10 mouse cellular contexts compared by ENCODE assay signal in the genomic region with DNA sequence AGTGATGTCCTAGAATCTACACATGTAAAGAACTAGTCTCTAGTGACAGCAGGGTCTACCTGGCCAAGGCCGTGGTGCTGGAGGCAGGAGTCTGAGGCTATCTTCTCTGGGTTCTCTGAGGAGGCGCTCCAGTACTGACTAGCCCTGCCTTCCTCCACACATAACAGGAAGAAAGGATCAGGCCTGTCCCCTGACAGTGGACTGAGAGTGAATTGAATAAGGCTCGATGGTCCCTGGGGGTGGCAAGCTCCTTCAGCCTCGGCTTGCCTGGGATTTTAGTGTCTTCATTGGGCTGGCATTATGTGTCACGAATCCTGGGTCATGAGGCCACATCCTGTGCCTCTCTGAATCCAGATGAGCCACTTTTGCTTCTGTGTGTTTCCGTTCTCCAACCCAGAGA. TPM values are rescaled to one million over a fixed set of nuclear protein-coding genes. Genes with fewer than 3 reads are reported as not detected.
DNase-seq lines count a peak whose midpoint lies in the region; ATAC-seq lines count a peak whose summit lies in the region.
"Had no signal": no experiment of that assay in that cellular context is flagged by ENCODE, and none has a peak within 500 bp of the region (broad histone marks: within the 10 kb centered on the region; RNA-seq: fewer than 3 reads in every experiment).

No protein-coding gene starts in this region.

- peak overlapping the region; percentile 24; the same call in 1 of the 2 replicates for H3K4me2 ChIP-seq in heart, embryonic 14.5 days (ENCODE audit: low read length)
- no peak overlapping the region for H3K4me2 ChIP-seq in lung, embryonic 16.5 days (ENCODE audit: low read depth, low read length)
- H3K4me2 ChIP-seq in intestine, embryonic 15.5 days (replicated peaks): no peak overlapping the region
- no peak overlapping the region for H3K4me2 ChIP-seq in stomach, embryonic 14.5 days (replicated peaks; ENCODE audit: low read depth, low read length)

- no peaks in the 10 kb centered on the region for H3K36me3 ChIP-seq in heart, embryonic 14.5 days (ENCODE audit: control insufficient read depth, insufficient read depth, low read length)
- no peaks in the 10 kb centered on the region for H3K36me3 ChIP-seq in lung, embryonic 16.5 days (ENCODE audit: control insufficient read depth, insufficient read depth, low read length)
- no peaks in the 10 kb centered on the region for H3K36me3 ChIP-seq in intestine, embryonic 15.5 days
- H3K36me3 ChIP-seq in stomach, embryonic 14.5 days (ENCODE audit: control insufficient read depth, insufficient read depth, low read length): no peaks in the 10 kb centered on the region

- peaks cover 46 to 50% of the 10 kb centered on the region in 2 experiments for H3K4me1 ChIP-seq in heart, embryonic 14.5 days (ENCODE audit: control insufficient read depth in 2 of 2, insufficient read depth in 2 of 2, low read length in 2 of 2)
- peaks cover 44% of the 10 kb centered on the region for H3K4me1 ChIP-seq in lung, embryonic 16.5 days (replicated peaks; ENCODE audit: control insufficient read depth, insufficient read depth, low read length)
- peaks cover 70% of the 10 kb centered on the region for H3K4me1 ChIP-seq in intestine, embryonic 15.5 days (replicated peaks)
- H3K4me1 ChIP-seq in stomach, embryonic 14.5 days (ENCODE audit: control insufficient read depth, insufficient read depth, low read length): peaks cover 61% of the 10 kb centered on the region

- no peaks in the 10 kb centered on the region for H3K9me3 ChIP-seq in heart, embryonic 14.5 days (ENCODE audit: control insufficient read depth, low read length)
- H3K9me3 ChIP-seq in lung, embryonic 16.5 days (ENCODE audit: control insufficient read depth, low read length): no peaks in the 10 kb centered on the region
- H3K9me3 ChIP-seq in intestine, embryonic 15.5 days: no peaks in the 10 kb centered on the region
- H3K9me3 ChIP-seq in stomach, embryonic 14.5 days (ENCODE audit: control insufficient read depth, low read depth, low read length): no peaks in the 10 kb centered on the region

- H3K27ac ChIP-seq in heart, embryonic 14.5 days (replicated peaks in 1 of 2; ENCODE audit: control insufficient read depth in 1 of 2, insufficient read depth in 1 of 2, low read depth in 2 of 2, low read length in 2 of 2): peak overlapping the region; percentile 72 to 84
- peak overlapping the region; percentile 84 for H3K27ac ChIP-seq in lung, embryonic 16.5 days (ENCODE audit: low read length)
- peak overlapping the region; percentile 92 for H3K27ac ChIP-seq in intestine, embryonic 15.5 days
- H3K27ac ChIP-seq in stomach, embryonic 14.5 days (ENCODE audit: low read length): peak overlapping the region; percentile 86

- H3K9ac ChIP-seq in heart, embryonic 14.5 days (ENCODE audit: low read length): no peak overlapping the region
- H3K9ac ChIP-seq in lung, embryonic 16.5 days (ENCODE audit: low read length): peak overlapping the region; percentile 0; the same call in 1 of the 2 replicates
- no peak overlapping the region; the same call in 1 of the 2 replicates for H3K9ac ChIP-seq in intestine, embryonic 15.5 days
- H3K9ac ChIP-seq in stomach, embryonic 14.5 days (replicated peaks; ENCODE audit: low read depth, low read length): no peak overlapping the region

- H3K27me3 ChIP-seq in heart, embryonic 14.5 days (ENCODE audit: control insufficient read depth, insufficient read depth, low read length): no peaks in the 10 kb centered on the region
- H3K27me3 ChIP-seq in lung, embryonic 16.5 days (ENCODE audit: control insufficient read depth, insufficient read depth, low read depth, low read length): no peaks in the 10 kb centered on the region
- H3K27me3 ChIP-seq in intestine, embryonic 15.5 days (replicated peaks): no peaks in the 10 kb centered on the region
- H3K27me3 ChIP-seq in stomach, embryonic 14.5 days (ENCODE audit: control insufficient read depth, insufficient read depth, low read length): no peaks in the 10 kb centered on the region

- 65% methylated on average over 6 of the region's 6 CpGs for WGBS in heart, embryonic 14.5 days
- WGBS in lung, embryonic 16.5 days: 53% methylated on average over 6 of the region's 6 CpGs
- WGBS in intestine, embryonic 15.5 days: 62% methylated on average over 6 of the region's 6 CpGs
- 63% methylated on average over 6 of the region's 6 CpGs for whole genome bisulfite sequencing in stomach, embryonic 14.5 days

- no peak overlapping the region for H3K4me3 ChIP-seq in heart, embryonic 14.5 days (ENCODE audit: control insufficient read depth in 1 of 2, insufficient read depth in 1 of 2, low read depth in 1 of 2, low read length in 2 of 2)
- no peak overlapping the region for H3K4me3 ChIP-seq in lung, embryonic 16.5 days (ENCODE audit: low read length)
- H3K4me3 ChIP-seq in intestine, embryonic 15.5 days (replicated peaks): no peak overlapping the region
- no peak overlapping the region for H3K4me3 ChIP-seq in stomach, embryonic 14.5 days (ENCODE audit: low read depth, low read length)
- H3K4me3 ChIP-seq: erythroblast, embryonic 14.5 days had no signal

- no peak for DNase-seq in heart, postnatal 4 days
- no peak for DNase-seq in lung, postnatal 36 days
- DNase-seq in right cerebral cortex, adult 18-20 months: no peak
- no peak for DNase-seq in left cerebral cortex, adult 8-10 months (ENCODE audit: low spot score in 2 of 2)

- ATAC-seq in heart, embryonic 14.5 days (ENCODE audit: insufficient number of reproducible peaks, insufficient read depth, low FRiP score, low read depth): no peak
- ATAC-seq in lung, embryonic 16.5 days (ENCODE audit: low read depth): no peak
- peak; percentile 2; the same call in 1 of the 2 replicates for ATAC-seq in intestine, embryonic 15.5 days
- ATAC-seq in stomach, embryonic 14.5 days (ENCODE audit: insufficient number of reproducible peaks, insufficient read depth, low FRiP score, low read depth): 0 out of 2 replicates have a peak, but pooled peaks have one; percentile 0
- ATAC-seq: inflammation-experienced regulatory T-cells, adult 6 months had no signal

RNA-seq across cellular contexts. Expression of a gene that starts 50.9 kb away (rescaled TPM):
- 64.2 and 84.4 TPM in 2 replicates for polyA plus RNA-seq in heart, embryonic 14.5 days (2014; fragmentation: Nextera tagmentation; extraction: Ambion mirVana)
- 10 to 100 TPM; 66.1 to 72.8 TPM for total RNA-seq in heart, postnatal 4 days (2021)
- 702 and 746 TPM in 2 replicates for polyA plus RNA-seq in lung, embryonic 16.5 days (2015; fragmentation: Nextera tagmentation; extraction: Ambion mirVana)
- 364 and 395 TPM in 2 replicates for polyA plus RNA-seq in intestine, embryonic 15.5 days (2015; fragmentation: Nextera tagmentation; extraction: Ambion mirVana)
- polyA plus RNA-seq in stomach, embryonic 14.5 days (2014; fragmentation: Nextera tagmentation; extraction: Ambion mirVana): 477 and 553 TPM in 2 replicates
- 10 to 100 TPM; 12.6 to 16.4 (median 13.7) TPM for total RNA-seq in left cerebral cortex, adult 8-10 months (2022)
- polyA plus RNA-seq: inflammation-experienced regulatory T-cells, adult 6 months had no signal

Comparison
In these comparisons a context has a peak if more than half of its experiments do, and no peak if none do; other contexts are left out.
1. ATAC-seq: peak in intestine, embryonic 15.5 days (single experiment) and stomach, embryonic 14.5 days (single experiment); none in heart, embryonic 14.5 days (single experiment) and lung, embryonic 16.5 days (single experiment).
2. Peak in every context shown above with its lines, with median percentiles within 50 percentile points of each other: H3K27ac ChIP-seq.